Mouse (Mus musculus) c-Kit-positive CD71-positive TER-119-negative erythroid progenitor cells, embryonic 14.5 days (primary cell): ENCODE data around the gene Atp5k.
A peak's percentile ranks its signal among the peaks of the same experiment; 100 is the strongest.

Source experiments
- DNase-seq: peaks from one replicate; pipeline ENCODE4 v3.0.0-alpha.2; 2013; ENCODE audit warnings: low read depth

Atp5k gene

GRCm38 (mm10) chr5:108427186-108427585, 7.1 kb downstream of the Atp5k start:
- DNase-seq: peak; percentile 65

GRCm38 (mm10) chr5:108423427-108423826, 10.8 kb downstream of the Atp5k start:
- peak; percentile 45 for DNase-seq

- no peak for DNase-seq
Measured at GRCm38 (mm10) chr5:108422741-108423140, 11.5 kb downstream of the Atp5k start.

- DNase-seq: no peak
Measured at GRCm38 (mm10) chr5:108414711-108415110, 19.5 kb downstream of the Atp5k start.

GRCm38 (mm10) chr5:108406977-108407376, 27.3 kb downstream of the Atp5k start:
- DNase-seq: no peak

- DNase-seq: no peak
Measured at GRCm38 (mm10) chr5:108405460-108405859, 28.8 kb downstream of the Atp5k start.

- DNase-seq: no peak
Measured at GRCm38 (mm10) chr5:108403453-108403852, 30.8 kb downstream of the Atp5k start.

GRCm38 (mm10) chr5:108389744-108390143, 44.5 kb downstream of the Atp5k start:
- DNase-seq: no peak

- no peak for DNase-seq
Measured at GRCm38 (mm10) chr5:108388201-108388600, 46.0 kb downstream of the Atp5k start, which contains the start of gene Pde6b. Gene Pde6b (plus strand): TSS chr5:108388391.

GRCm38 (mm10) chr5:108386449-108386848, 47.8 kb downstream of the Atp5k start:
- no peak for DNase-seq

- no peak for DNase-seq
Measured at GRCm38 (mm10) chr5:108385632-108386031, 48.6 kb downstream of the Atp5k start.
